Mouse (Mus musculus): Measurements from ENCODE around the gene Zdhhc5. TPM values are rescaled to one million over a fixed set of nuclear protein-coding genes. Genes with fewer than 3 reads are reported as not detected.
A peak's percentile ranks its signal among the peaks of the same experiment; 100 is the strongest.

Zdhhc5 gene
- total RNA-seq, 2 experiments from 2014 or later: 48.8 to 49.9 TPM

DNA sequence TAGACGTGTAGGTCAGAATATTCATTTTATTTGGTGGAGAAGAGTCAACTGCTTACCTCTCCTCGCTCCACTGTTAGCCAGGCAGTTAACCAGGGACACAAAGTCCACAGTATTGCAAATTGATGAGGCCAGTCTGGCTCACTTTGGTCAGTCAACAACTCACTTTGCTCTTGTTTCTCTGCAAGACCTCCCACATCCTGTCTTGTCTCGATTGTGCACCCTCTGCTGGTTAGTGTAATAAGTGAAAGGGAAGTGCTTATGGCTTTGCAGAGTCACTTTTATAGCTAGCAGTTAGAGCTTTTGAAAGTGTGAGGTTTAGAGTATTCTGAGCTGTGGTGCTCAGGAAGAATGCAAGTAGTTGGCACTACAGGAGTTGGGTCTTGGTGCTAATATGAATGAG lies 54.7 kb downstream of the Zdhhc5 start:
- H3K4me3 ChIP-seq: no peak overlapping the region
- intact Hi-C loops (cut with DNase I): loop anchor here (2.0 kb wide), 2 partner anchors 41 to 205 kb away; no protein-coding TSS in a partner anchor
- no peak overlapping the region for H3K27ac ChIP-seq
- peak in 1 of 2 experiments; percentile 34 for DNase-seq (ENCODE audit: extremely low spot score in 1 of 2, low spot score in 2 of 2)
- TF ChIP-seq CTCF (IDR thresholded peaks at IDR 0.05): peak; percentile 69

DNA sequence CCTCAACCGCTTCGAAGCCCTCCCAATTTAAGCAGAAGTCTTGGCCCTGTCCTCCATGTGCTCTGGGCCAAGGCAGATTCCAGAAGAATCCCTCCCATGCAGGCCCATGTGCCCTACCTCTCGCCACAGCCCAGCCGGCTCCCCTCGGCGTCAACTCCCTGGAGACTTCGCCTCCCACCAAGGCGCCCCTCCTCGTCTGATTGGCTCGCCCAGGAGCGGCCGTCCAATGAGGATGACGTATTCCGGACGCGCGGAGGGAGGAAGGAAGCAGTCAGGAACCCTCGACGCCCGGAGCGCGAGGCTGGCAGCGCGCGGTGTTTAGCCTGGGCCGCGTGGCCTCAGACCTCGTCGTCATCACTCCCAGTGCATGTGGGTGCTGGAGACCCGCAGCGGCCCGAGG lies 56.2 kb downstream of the Zdhhc5 start, which contains the start of gene Btbd18:
Gene Btbd18, plus strand, starts transcription at position 274 of the 400 bp plus-strand sequence.
- intact Hi-C loops (cut with DNase I): no loop called here
- H3K4me3 ChIP-seq: no peak within 1 kb of the TSS
- H3K27ac ChIP-seq: no peak within 1 kb of the TSS
- no peak for DNase-seq (ENCODE audit: extremely low spot score in 1 of 2, low spot score in 2 of 2)
- no peak for TF ChIP-seq CTCF (IDR thresholded peaks at IDR 0.05)

- no peak for TF ChIP-seq CTCF (IDR thresholded peaks at IDR 0.05)
- Histone ChIP-seq H3K4me3 (no peak overlapping the region), H3K27ac (no peak overlapping the region)
- intact Hi-C loops (cut with DNase I): no loop called here
- DNase-seq (ENCODE audit: extremely low spot score in 1 of 2, low spot score in 2 of 2): no peak
Measured at GRCm38 (mm10) chr2:84655864-84656263, 59.1 kb downstream of the Zdhhc5 start.

DNA sequence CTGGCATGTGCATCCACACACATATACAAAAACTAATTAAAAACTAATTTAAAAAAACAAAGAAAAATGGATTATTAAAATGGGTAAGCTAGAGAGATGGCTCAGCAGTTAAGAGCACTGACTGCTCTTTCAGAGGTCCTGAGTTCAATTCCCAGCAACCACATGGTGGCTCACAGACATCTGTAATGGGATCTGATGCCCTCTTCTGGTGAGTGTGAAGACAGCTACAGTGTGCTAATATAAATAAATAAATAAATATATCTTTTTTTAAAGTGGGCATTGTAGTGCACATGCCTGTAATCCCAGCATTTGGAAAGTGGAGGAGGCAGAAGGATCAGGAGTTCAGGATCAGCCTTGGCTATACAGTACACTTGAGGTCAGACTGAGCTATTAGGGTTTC lies 61.6 kb downstream of the Zdhhc5 start:
- DNase-seq (ENCODE audit: extremely low spot score in 1 of 2, low spot score in 2 of 2): no peak
- H3K4me3 ChIP-seq: no peak overlapping the region
- H3K27ac ChIP-seq: no peak overlapping the region
- TF ChIP-seq CTCF (IDR thresholded peaks at IDR 0.05): peak; percentile 56
- intact Hi-C loops (cut with DNase I): no loop called here

DNA sequence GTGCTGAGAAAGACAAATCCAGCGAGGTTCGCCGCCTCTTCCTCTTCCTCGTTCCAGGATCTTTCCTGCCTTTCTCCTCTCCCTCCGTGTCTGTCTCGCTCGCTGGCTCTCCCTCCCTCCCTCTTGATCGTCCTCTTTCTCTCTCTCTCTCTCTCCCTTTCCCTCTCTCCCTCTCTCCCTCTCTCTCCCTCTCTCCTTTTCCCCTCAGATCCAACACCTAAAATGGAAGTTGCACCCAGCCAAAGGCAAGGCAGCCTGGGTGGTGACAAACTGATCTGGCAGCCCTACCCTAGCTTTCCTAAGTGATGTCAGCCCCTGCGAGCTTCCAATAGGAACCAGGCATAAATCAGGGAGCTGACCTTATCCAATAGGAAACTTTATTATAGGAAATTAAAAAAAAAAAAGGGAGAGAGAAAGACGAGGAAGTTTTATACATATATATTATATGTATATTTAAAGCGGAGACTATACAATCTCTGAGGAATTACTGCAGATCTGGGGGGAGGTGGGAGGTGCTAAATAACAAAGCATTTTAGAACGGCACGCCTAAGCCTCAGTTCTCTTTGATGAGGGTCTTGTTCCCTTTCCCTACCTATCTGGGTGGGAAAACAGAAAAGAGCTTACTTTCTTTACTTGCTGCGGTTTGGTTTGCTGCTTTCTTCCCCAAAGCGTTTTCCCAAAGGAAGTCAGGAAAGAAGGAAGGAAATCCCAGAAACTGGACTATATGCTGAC lies 64.3 kb downstream of the Zdhhc5 start, which contains the start of gene Ctnnd1:
Gene Ctnnd1, minus strand, starts transcription at position 302 of the 732 bp plus-strand sequence.
- TF ChIP-seq CTCF (IDR thresholded peaks at IDR 0.05): no peak
- intact Hi-C loops (cut with DNase I): loop anchor here (1.0 kb wide), 1 partner anchor 32 kb away; no protein-coding TSS in a partner anchor
- peak; percentile 80 to 85 for DNase-seq (ENCODE audit: extremely low spot score in 1 of 2, low spot score in 2 of 2)
- Histone ChIP-seq H3K4me3 (peak within 1 kb of the TSS; percentile 68), H3K27ac (peak within 1 kb of the TSS; percentile 95)

- intact Hi-C loops (cut with DNase I): loop anchor here (1.0 to 2.0 kb wide), 3 partner anchors 15 to 92 kb away; no protein-coding TSS in a partner anchor
Measured at GRCm38 (mm10) chr2:84649674-84650073, 65.3 kb downstream of the Zdhhc5 start.

GRCm38 (mm10) chr2:84648369-84648768 lies 66.6 kb downstream of the Zdhhc5 start:
- peak overlapping the region; percentile 95; the same call in 1 of the 2 replicates for H3K27ac ChIP-seq
- peak overlapping the region; percentile 68 for H3K4me3 ChIP-seq
- intact Hi-C loops (cut with DNase I): loop anchor here (2.0 kb wide), 1 partner anchor 14 kb away; no protein-coding TSS in a partner anchor
- TF ChIP-seq CTCF (IDR thresholded peaks at IDR 0.05): peak; percentile 30; the same call in 1 of the 2 replicates
- DNase-seq (ENCODE audit: extremely low spot score in 1 of 2, low spot score in 2 of 2): no peak

More at GRCm38 (mm10) chr2:84649674-84650073, 65.3 kb downstream of the Zdhhc5 start:
- Histone ChIP-seq H3K27ac (peak overlapping the region; percentile 95), H3K4me3 (peak overlapping the region; percentile 68)
- TF ChIP-seq CTCF (IDR thresholded peaks at IDR 0.05): no peak
- no peak for DNase-seq (ENCODE audit: extremely low spot score in 1 of 2, low spot score in 2 of 2)

- Histone ChIP-seq H3K27ac (no peak overlapping the region), H3K4me3 (peak overlapping the region; percentile 68; the same call in 1 of the 2 replicates)
- TF ChIP-seq CTCF (IDR thresholded peaks at IDR 0.05): no peak
- intact Hi-C loops (cut with DNase I): no loop called here
- DNase-seq (ENCODE audit: extremely low spot score in 1 of 2, low spot score in 2 of 2): no peak
Measured at GRCm38 (mm10) chr2:84647051-84647568, 67.9 kb downstream of the Zdhhc5 start.

DNA sequence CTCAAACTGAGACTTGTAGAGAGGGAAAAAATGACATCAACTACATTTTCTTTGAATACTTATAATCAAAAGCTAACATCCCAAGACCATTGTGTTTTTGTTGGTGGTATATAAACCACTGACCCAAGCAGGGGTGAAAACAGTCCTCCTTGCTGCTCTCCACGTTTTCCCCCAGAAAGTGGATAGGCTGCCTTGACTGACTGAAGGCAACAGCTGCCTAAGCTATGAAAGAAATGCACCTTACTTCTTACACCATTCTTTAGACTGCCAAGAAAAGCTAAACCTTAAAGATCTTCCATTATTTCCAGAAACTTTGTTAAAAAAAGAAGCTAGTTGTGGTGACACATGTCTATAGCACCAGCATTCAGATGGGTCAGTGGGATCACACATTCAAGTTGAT lies 68.8 kb downstream of the Zdhhc5 start:
- H3K4me3 ChIP-seq: no peak overlapping the region
- no peak overlapping the region for H3K27ac ChIP-seq
- no peak for TF ChIP-seq CTCF (IDR thresholded peaks at IDR 0.05)
- DNase-seq (ENCODE audit: extremely low spot score in 1 of 2, low spot score in 2 of 2): no peak
- intact Hi-C loops (cut with DNase I): no loop called here

GRCm38 (mm10) chr2:84640833-84641232 lies 74.1 kb downstream of the Zdhhc5 start:
- Histone ChIP-seq H3K27ac (no peak overlapping the region), H3K4me3 (no peak overlapping the region)
- intact Hi-C loops (cut with DNase I): no loop called here
- TF ChIP-seq CTCF (IDR thresholded peaks at IDR 0.05): no peak
- no peak for DNase-seq (ENCODE audit: extremely low spot score in 1 of 2, low spot score in 2 of 2)

GRCm38 (mm10) chr2:84638428-84639220 lies 76.4 kb downstream of the Zdhhc5 start:
- H3K27ac ChIP-seq: peak overlapping the region; percentile 84; the same call in 1 of the 2 replicates

More at GRCm38 (mm10) chr2:84638428-84639220, 76.4 kb downstream of the Zdhhc5 start:
- H3K4me3 ChIP-seq: no peak overlapping the region
- intact Hi-C loops (cut with DNase I): no loop called here
- DNase-seq (ENCODE audit: extremely low spot score in 1 of 2, low spot score in 2 of 2): no peak
- TF ChIP-seq CTCF (IDR thresholded peaks at IDR 0.05): no peak

Small RNA genes lying within 50 kb of the gene (microRNA-seq; reads per million reads assigned to microRNA genes)
- gene Mir130a: 1,086 to 1,102 reads per million in 2 experiments

Other genes starting within 250 kb of the Zdhhc5 start
- gene Tfpi, start 238.4 kb downstream of the Zdhhc5 start, total RNA-seq (2021): 1 to 10 TPM; 3.8 to 4.4 TPM
- 10 to 100 TPM; 65.1 to 70.2 TPM for gene Ctnnd1, start 64.4 kb downstream of the Zdhhc5 start, total RNA-seq (2021)
- not detected for gene Btbd18, start 56.1 kb downstream of the Zdhhc5 start, total RNA-seq (2021)
- 10 to 100 TPM; 27.4 to 33.3 TPM for gene Selenoh, start 44.4 kb downstream of the Zdhhc5 start, total RNA-seq (2021)
- gene Gm28635, start 37.1 kb downstream of the Zdhhc5 start, total RNA-seq (2021): 1 to 10 TPM; 7.6 to 9.6 TPM
- 10 to 100 TPM; 30.7 to 30.9 TPM for gene Med19, start 36.8 kb downstream of the Zdhhc5 start, total RNA-seq (2021)
- gene Tmx2, start 36.0 kb downstream of the Zdhhc5 start, total RNA-seq (2021): 100 to 1,000 TPM; 224 to 239 TPM
- 10 to 100 TPM in 1 of 2 experiments, 1 to 10 TPM in 1; 8.8 to 10.2 TPM for gene Clp1, start 12.2 kb upstream of the Zdhhc5 start, total RNA-seq (2021)
- 100 to 1,000 TPM; 101 to 102 TPM for gene Ypel4, start 18.9 kb upstream of the Zdhhc5 start, total RNA-seq (2021)
- 1 to 10 TPM; 2.0 to 2.4 TPM for gene Gm19426, start 28.5 kb upstream of the Zdhhc5 start, total RNA-seq (2021)
- 1 to 10 TPM; 5.3 to 8.4 TPM for gene Serping1, start 60.3 kb upstream of the Zdhhc5 start, total RNA-seq (2021)
- gene Ube2l6, start 83.6 kb upstream of the Zdhhc5 start, total RNA-seq (2021): 1 to 10 TPM; 6.4 to 6.7 TPM
- gene Smtnl1, start 107.5 kb upstream of the Zdhhc5 start, total RNA-seq (2021): not detected
- 10 to 100 TPM; 49.1 to 51.3 TPM for gene Timm10, start 111.8 kb upstream of the Zdhhc5 start, total RNA-seq (2021)
- gene Slc43a1, start 123.7 kb upstream of the Zdhhc5 start, total RNA-seq (2021): under 1 TPM; 0.27 to 0.30 TPM
- 100 to 1,000 TPM in 1 of 2 experiments, 10 to 100 TPM in 1; 99.5 to 113 TPM for gene Rtn4rl2, start 171.5 kb upstream of the Zdhhc5 start, total RNA-seq (2021)
- under 1 TPM in 1 of 2 experiments, not detected in 1; 0.14 TPM for gene Slc43a3, start 221.4 kb upstream of the Zdhhc5 start, total RNA-seq (2021)